Mouse (Mus musculus): ENCODE data around the gene Lactb. TPM values are rescaled to one million over a fixed set of nuclear protein-coding genes. Genes with fewer than 3 reads are reported as not detected.

Lactb gene
- polyA plus RNA-seq, 2 experiments: 5.6 to 7.7 TPM

DNA sequence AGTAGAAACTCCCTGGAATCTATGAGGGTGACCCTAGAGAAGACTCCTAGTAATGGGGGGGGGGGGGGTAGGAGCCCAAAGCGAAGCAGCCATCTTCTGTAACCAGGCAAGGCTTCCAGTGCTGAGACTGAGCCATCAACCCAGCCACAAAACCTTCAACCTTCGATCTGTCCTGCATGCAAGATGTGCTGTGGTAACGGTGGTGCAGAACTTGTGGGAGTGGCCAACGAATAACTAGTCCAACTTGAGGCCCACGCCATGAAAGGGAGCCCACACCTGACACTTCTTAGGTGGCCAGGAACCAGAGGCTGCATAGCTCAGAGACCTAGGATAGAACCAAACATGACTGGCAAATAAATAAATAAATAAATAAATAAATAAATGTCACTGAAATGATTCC is 64.6 kb downstream of the Lactb start:
- no peak for ATAC-seq (ENCODE audit: insufficient read depth)
- 40% methylated on average over 5 of the region's 5 CpGs for WGBS (ENCODE audit: insufficient replicate concordance)
- H3K9ac ChIP-seq (replicated peaks): no peak overlapping the region
- no peaks in the 10 kb centered on the region for H3K27me3 ChIP-seq (ENCODE audit: control insufficient read depth, insufficient read depth, low read length)
- DNase-seq (ENCODE audit: low read depth in 3 of 3, low spot score in 3 of 3): no peak
- H3K9me3 ChIP-seq (ENCODE audit: control insufficient read depth, low read length): no peaks in the 10 kb centered on the region
- peak overlapping the region; percentile 74; the same call in 1 of the 2 replicates for H3K4me2 ChIP-seq (ENCODE audit: low read depth)
- TF ChIP-seq CTCF (IDR thresholded peaks at IDR 0.05; ENCODE audit: low read depth) (no peak), EP300 (IDR thresholded peaks at IDR 0.05; ENCODE audit: low read depth) (no peak)
- H3K36me3 ChIP-seq (replicated peaks; ENCODE audit: control insufficient read depth, insufficient read depth, low read depth): peaks cover 21% of the 10 kb centered on the region
- H3K4me1 ChIP-seq (replicated peaks; ENCODE audit: control insufficient read depth in 2 of 2, insufficient read depth in 2 of 2, low read length in 1 of 2): peaks cover 64 to 69% of the 10 kb centered on the region in 2 experiments
- H3K4me3 ChIP-seq (ENCODE audit: insufficient read depth in 1 of 2, low read depth in 2 of 2, low read length in 2 of 2): no peak overlapping the region
- no peak overlapping the region for H3K27ac ChIP-seq

DNA sequence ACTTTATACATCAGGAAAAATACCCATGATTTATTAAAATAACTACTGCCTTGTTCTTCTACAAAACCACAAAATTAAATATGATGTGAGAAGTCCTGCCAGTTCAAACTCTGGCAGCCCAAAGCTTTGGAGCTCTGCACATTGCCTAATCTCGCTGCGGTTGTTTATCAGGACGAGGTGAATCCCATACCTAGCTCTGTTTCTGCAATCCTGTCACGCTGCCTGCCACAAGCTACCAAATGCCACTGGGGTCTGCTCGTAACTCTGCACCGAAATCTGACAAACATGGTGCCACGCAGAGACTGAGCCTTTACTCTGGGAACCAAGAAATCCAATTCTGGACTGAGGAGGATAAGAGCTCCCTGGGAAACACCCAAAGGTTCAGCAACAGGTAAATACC is 65.4 kb downstream of the Lactb start:
- H3K27me3 ChIP-seq (ENCODE audit: control insufficient read depth, insufficient read depth, low read length): no peaks in the 10 kb centered on the region
- H3K27ac ChIP-seq: no peak overlapping the region
- peaks cover 18% of the 10 kb centered on the region for H3K36me3 ChIP-seq (replicated peaks; ENCODE audit: control insufficient read depth, insufficient read depth, low read depth)
- no peak for DNase-seq (ENCODE audit: low read depth in 3 of 3, low spot score in 3 of 3)
- H3K4me3 ChIP-seq (ENCODE audit: insufficient read depth in 1 of 2, low read depth in 2 of 2, low read length in 2 of 2): no peak overlapping the region
- peak overlapping the region; percentile 17; the same call in 1 of the 2 replicates for H3K4me2 ChIP-seq (ENCODE audit: low read depth)
- 39% methylated on average over 7 of the region's 7 CpGs for WGBS (ENCODE audit: insufficient replicate concordance)
- TF ChIP-seq EP300 (IDR thresholded peaks at IDR 0.05; ENCODE audit: low read depth) (no peak), CTCF (IDR thresholded peaks at IDR 0.05; ENCODE audit: low read depth) (no peak)
- H3K9ac ChIP-seq (replicated peaks): no peak overlapping the region
- ATAC-seq (ENCODE audit: insufficient read depth): no peak
- H3K9me3 ChIP-seq (ENCODE audit: control insufficient read depth, low read length): no peaks in the 10 kb centered on the region
- H3K4me1 ChIP-seq (replicated peaks; ENCODE audit: control insufficient read depth in 2 of 2, insufficient read depth in 2 of 2, low read length in 1 of 2): peaks cover 58 to 63% of the 10 kb centered on the region in 2 experiments

DNA sequence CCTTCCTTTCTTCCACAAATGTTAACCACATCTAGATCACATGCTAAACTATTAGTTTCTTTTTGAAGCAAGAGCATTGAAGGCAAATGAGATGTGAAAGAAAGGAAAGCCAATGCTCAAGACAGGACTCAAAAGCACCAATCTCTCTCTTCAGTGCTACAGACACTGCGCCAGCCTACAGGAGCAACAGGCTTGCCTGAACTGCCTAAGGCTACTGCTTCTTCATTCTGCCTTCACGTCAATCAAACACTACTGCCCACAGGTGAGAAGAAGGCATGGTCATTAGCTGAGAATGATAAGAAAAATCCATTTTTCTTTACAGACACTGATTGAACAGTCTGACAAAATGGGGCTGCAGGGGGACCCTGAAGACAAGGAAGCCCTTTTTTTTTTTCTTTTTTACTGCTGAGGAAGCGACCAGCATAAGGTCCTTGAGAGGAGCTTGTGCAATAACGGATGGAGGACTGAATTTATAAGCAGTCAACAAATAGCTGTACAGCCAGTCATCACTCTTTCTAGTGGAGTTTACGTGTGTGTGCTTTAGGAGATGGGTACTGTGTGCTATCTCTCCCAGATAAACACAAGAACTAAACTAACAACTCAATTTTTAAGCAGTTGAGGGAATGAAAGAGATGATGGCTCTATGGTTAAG is 67.4 kb downstream of the Lactb start:
- TF ChIP-seq CTCF (IDR thresholded peaks at IDR 0.05; ENCODE audit: low read depth) (no peak), EP300 (IDR thresholded peaks at IDR 0.05; ENCODE audit: low read depth) (no peak)
- H3K36me3 ChIP-seq (replicated peaks; ENCODE audit: control insufficient read depth, insufficient read depth, low read depth): peaks cover 20% of the 10 kb centered on the region
- DNase-seq (ENCODE audit: low read depth in 3 of 3, low spot score in 3 of 3) (no peak), ATAC-seq (ENCODE audit: insufficient read depth) (no peak)
- WGBS (ENCODE audit: insufficient replicate concordance): 68% methylated on average over 5 of the region's 5 CpGs
- no peak overlapping the region for H3K4me3 ChIP-seq (ENCODE audit: insufficient read depth in 1 of 2, low read depth in 2 of 2, low read length in 2 of 2)
- no peak overlapping the region for H3K4me2 ChIP-seq (ENCODE audit: low read depth)
- peaks cover 39 to 46% of the 10 kb centered on the region in 2 experiments for H3K4me1 ChIP-seq (replicated peaks; ENCODE audit: control insufficient read depth in 2 of 2, insufficient read depth in 2 of 2, low read length in 1 of 2)
- no peaks in the 10 kb centered on the region for H3K9me3 ChIP-seq (ENCODE audit: control insufficient read depth, low read length)
- no peaks in the 10 kb centered on the region for H3K27me3 ChIP-seq (ENCODE audit: control insufficient read depth, insufficient read depth, low read length)
- no peak overlapping the region for H3K27ac ChIP-seq
- no peak overlapping the region; the same call in 1 of the 2 replicates for H3K9ac ChIP-seq (replicated peaks)

DNA sequence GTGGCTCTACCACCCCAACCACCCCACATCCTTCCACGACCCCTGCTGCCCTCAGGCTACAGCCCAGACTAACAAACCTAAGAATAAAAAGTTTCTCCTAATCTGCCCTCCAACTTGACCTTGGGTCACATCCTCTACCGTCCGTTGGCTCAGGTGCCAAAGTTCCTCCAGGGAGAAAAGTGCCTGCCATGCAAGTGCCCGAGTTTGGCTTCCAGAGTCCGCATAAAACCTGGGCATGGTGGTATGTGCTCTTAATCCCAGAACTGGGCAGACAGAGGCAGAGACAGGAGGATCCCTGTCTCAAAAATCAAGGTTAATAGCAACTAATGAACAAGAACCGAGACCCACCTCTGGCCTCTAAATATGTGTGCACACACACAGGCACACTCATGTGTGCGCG is 68.2 kb downstream of the Lactb start:
- no peak overlapping the region for H3K4me2 ChIP-seq (ENCODE audit: low read depth)
- ATAC-seq (ENCODE audit: insufficient read depth): no peak
- H3K36me3 ChIP-seq (replicated peaks; ENCODE audit: control insufficient read depth, insufficient read depth, low read depth): peaks cover 16% of the 10 kb centered on the region
- H3K9ac ChIP-seq (replicated peaks): no peak overlapping the region
- TF ChIP-seq CTCF (IDR thresholded peaks at IDR 0.05; ENCODE audit: low read depth): no peak
- H3K4me3 ChIP-seq (ENCODE audit: insufficient read depth in 1 of 2, low read depth in 2 of 2, low read length in 2 of 2): no peak overlapping the region
- DNase-seq (ENCODE audit: low read depth in 3 of 3, low spot score in 3 of 3): no peak
- H3K27me3 ChIP-seq (ENCODE audit: control insufficient read depth, insufficient read depth, low read length): no peaks in the 10 kb centered on the region
- no peak overlapping the region for H3K27ac ChIP-seq
- WGBS (ENCODE audit: insufficient replicate concordance): 83% methylated on average over 8 of the region's 8 CpGs
- H3K4me1 ChIP-seq (replicated peaks; ENCODE audit: control insufficient read depth in 2 of 2, insufficient read depth in 2 of 2, low read length in 1 of 2): peaks cover 31 to 39% of the 10 kb centered on the region in 2 experiments
- H3K9me3 ChIP-seq (ENCODE audit: control insufficient read depth, low read length): no peaks in the 10 kb centered on the region

DNA sequence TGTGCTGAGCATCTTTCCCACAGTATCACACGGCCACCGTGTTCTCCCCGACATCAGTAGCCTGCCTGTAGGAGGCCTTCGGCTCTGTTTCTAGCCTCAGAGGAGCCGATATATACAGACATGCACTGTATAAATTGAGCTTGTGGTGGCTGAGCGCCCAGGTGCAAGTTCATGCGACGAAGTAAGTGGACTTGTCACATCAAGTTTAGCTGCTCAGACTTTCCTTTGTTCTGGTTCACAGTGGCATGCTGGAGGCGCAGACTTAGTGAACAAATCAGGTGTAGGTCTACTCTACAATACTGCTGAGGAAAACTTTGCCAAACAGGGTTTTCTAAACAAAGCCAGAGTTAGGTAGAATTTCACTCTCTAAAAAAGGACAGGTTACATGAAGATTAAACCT is 69.3 kb downstream of the Lactb start:
- Histone ChIP-seq H3K9me3 (ENCODE audit: control insufficient read depth, low read length) (no peaks in the 10 kb centered on the region), H3K36me3 (replicated peaks; ENCODE audit: control insufficient read depth, insufficient read depth, low read depth) (peaks cover 10% of the 10 kb centered on the region), H3K4me3 (ENCODE audit: insufficient read depth in 1 of 2, low read depth in 2 of 2, low read length in 2 of 2) (no peak overlapping the region), H3K4me2 (ENCODE audit: low read depth) (no peak overlapping the region), H3K27ac (no peak overlapping the region), H3K4me1 (replicated peaks; ENCODE audit: control insufficient read depth in 2 of 2, insufficient read depth in 2 of 2, low read length in 1 of 2) (peaks cover 20 to 29% of the 10 kb centered on the region in 2 experiments), H3K27me3 (ENCODE audit: control insufficient read depth, insufficient read depth, low read length) (no peaks in the 10 kb centered on the region), H3K9ac (replicated peaks) (no peak overlapping the region)
- ATAC-seq (ENCODE audit: insufficient read depth) (no peak), DNase-seq (ENCODE audit: low read depth in 3 of 3, low spot score in 3 of 3) (no peak)
- TF ChIP-seq EP300 (IDR thresholded peaks at IDR 0.05; ENCODE audit: low read depth) (no peak), CTCF (IDR thresholded peaks at IDR 0.05; ENCODE audit: low read depth) (no peak)
- 86% methylated on average over 9 of the region's 9 CpGs for WGBS (ENCODE audit: insufficient replicate concordance)

Other genes with a start within 250 kb of the Lactb start
- gene Aph1b, start 180.0 kb downstream of the Lactb start, polyA plus RNA-seq (2012; rRNA removed): 0.32 and 0.46 TPM in 2 replicates
- gene Aph1b, start 180.0 kb downstream of the Lactb start, polyA plus RNA-seq (2014; fragmentation: Nextera tagmentation; extraction: Ambion mirVana): 1.3 and 1.5 TPM in 2 replicates
- 0.05 and 0.06 TPM in 2 replicates for gene Gm10647, start 178.4 kb downstream of the Lactb start, polyA plus RNA-seq (2012; rRNA removed)
- 0.08 and 0.11 TPM in 2 replicates for gene Gm10647, start 178.4 kb downstream of the Lactb start, polyA plus RNA-seq (2014; fragmentation: Nextera tagmentation; extraction: Ambion mirVana)
- gene Aph1c, start 140.8 kb downstream of the Lactb start, polyA plus RNA-seq (2012; rRNA removed): 0.77 and 0.80 TPM in 2 replicates
- 2.4 and 2.5 TPM in 2 replicates for gene Aph1c, start 140.8 kb downstream of the Lactb start, polyA plus RNA-seq (2014; fragmentation: Nextera tagmentation; extraction: Ambion mirVana)
- 15.1 and 20.6 TPM in 2 replicates for gene Rab8b, start 55.8 kb downstream of the Lactb start, polyA plus RNA-seq (2012; rRNA removed)
- gene Rab8b, start 55.8 kb downstream of the Lactb start, polyA plus RNA-seq (2014; fragmentation: Nextera tagmentation; extraction: Ambion mirVana): 17.9 and 18.3 TPM in 2 replicates
- 176 and 238 TPM in 2 replicates for gene Rps27l, start 29.4 kb downstream of the Lactb start, polyA plus RNA-seq (2012; rRNA removed)
- gene Rps27l, start 29.4 kb downstream of the Lactb start, polyA plus RNA-seq (2014; fragmentation: Nextera tagmentation; extraction: Ambion mirVana): 612 and 652 TPM in 2 replicates
- gene Tpm1, start 73.9 kb upstream of the Lactb start, polyA plus RNA-seq (2012; rRNA removed): 49.2 and 87.4 TPM in 2 replicates
- gene Tpm1, start 73.9 kb upstream of the Lactb start, polyA plus RNA-seq (2014; fragmentation: Nextera tagmentation; extraction: Ambion mirVana): 113 and 116 TPM in 2 replicates